ENCODE assay signal across 21 mouse cellular contexts in the genomic region with DNA sequence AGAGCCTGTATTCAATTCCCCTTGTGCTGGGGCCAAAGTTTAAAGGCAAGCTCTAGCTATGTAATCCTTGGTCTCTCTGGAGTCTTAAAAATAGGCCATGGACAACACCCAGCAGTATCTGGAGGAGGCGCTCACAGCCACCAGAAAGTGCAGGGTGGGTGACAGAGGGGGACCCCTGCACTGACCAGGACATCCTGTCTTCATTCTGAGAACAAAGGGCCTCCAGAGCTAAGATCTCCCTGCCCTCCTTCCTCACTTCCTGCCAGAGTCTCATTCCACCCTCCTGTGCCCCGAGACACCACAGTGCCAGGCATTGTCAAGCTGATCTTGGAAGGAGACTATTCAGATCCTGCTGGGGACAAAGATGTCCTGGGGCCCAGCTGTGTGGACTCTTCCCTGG.
DNase-seq lines count a peak whose midpoint lies in the region; ATAC-seq and TF ChIP-seq lines count a peak whose summit lies in the region.
"Had no signal": no experiment of that assay in that cellular context is flagged by ENCODE, and none has a peak within 500 bp of the region (broad histone marks: within the 10 kb centered on the region; RNA-seq: fewer than 3 reads in every experiment).

No protein-coding gene starts in this region.

- ATAC-seq in intestine, embryonic 15.5 days, result no peak
- no peak for ATAC-seq in intestine, embryonic 16.5 days
- peak; percentile 60 for ATAC-seq in lung, postnatal 0 days
- ATAC-seq in midbrain, embryonic 11.5 days (ENCODE audit: low FRiP score), result no peak
- ATAC-seq in midbrain, embryonic 14.5 days (ENCODE audit: low FRiP score, low TSS enrichment), result no peak
- ATAC-seq: CD4-positive, CD25-positive, alpha-beta regulatory T cell, adult 4 months; forebrain, embryonic 16.5 days had no signal

- no peak for TF ChIP-seq CTCF in lung, postnatal 0 days (IDR thresholded peaks at IDR 0.05)

- WGBS in intestine, embryonic 15.5 days, result 46% methylated on average over 2 of the region's 2 CpGs
- WGBS in intestine, embryonic 16.5 days, result 56% methylated on average over 2 of the region's 2 CpGs
- WGBS in lung, postnatal 0 days, result 30% methylated on average over 2 of the region's 2 CpGs
- 43% methylated on average over 2 of the region's 2 CpGs for WGBS in midbrain, embryonic 11.5 days
- WGBS in midbrain, embryonic 14.5 days, result 33% methylated on average over 2 of the region's 2 CpGs

- H3K4me1 ChIP-seq in intestine, embryonic 15.5 days (replicated peaks), result no peaks in the 10 kb centered on the region; the same call in 1 of the 2 replicates
- no peaks in the 10 kb centered on the region for H3K4me1 ChIP-seq in intestine, embryonic 16.5 days (ENCODE audit: control insufficient read depth, insufficient read depth, low read length)
- H3K4me1 ChIP-seq in lung, postnatal 0 days (ENCODE audit: insufficient read depth, low read depth, low read length), result no peaks in the 10 kb centered on the region
- H3K4me1 ChIP-seq in midbrain, embryonic 11.5 days (ENCODE audit: control insufficient read depth, insufficient read depth, low read length), result peaks cover 2% of the 10 kb centered on the region; the same call in 1 of the 2 replicates
- H3K4me1 ChIP-seq in midbrain, embryonic 14.5 days (ENCODE audit: control insufficient read depth, insufficient read depth, low read length), result peaks cover 9% of the 10 kb centered on the region; the same call in 1 of the 2 replicates

- no peak for TF ChIP-seq EP300 in lung, postnatal 0 days (IDR thresholded peaks at IDR 0.05)

- peak overlapping the region; percentile 17; the same call in 1 of the 2 replicates for H3K27ac ChIP-seq in intestine, embryonic 15.5 days
- no peak overlapping the region for H3K27ac ChIP-seq in intestine, embryonic 16.5 days (ENCODE audit: low read length)
- no peak overlapping the region for H3K27ac ChIP-seq in lung, postnatal 0 days (ENCODE audit: low read length)
- no peak overlapping the region for H3K27ac ChIP-seq in midbrain, embryonic 11.5 days (ENCODE audit: low read depth, low read length)
- no peak overlapping the region for H3K27ac ChIP-seq in midbrain, embryonic 14.5 days (replicated peaks; ENCODE audit: low read depth, low read length)
- H3K27ac ChIP-seq: embryonic facial prominence, embryonic 12.5 days; forebrain, embryonic 12.5 days; hindbrain, embryonic 14.5 days had no signal

- H3K9me3 ChIP-seq in intestine, embryonic 15.5 days, result no peaks in the 10 kb centered on the region
- H3K9me3 ChIP-seq in intestine, embryonic 16.5 days (ENCODE audit: control insufficient read depth, low read length), result no peaks in the 10 kb centered on the region
- H3K9me3 ChIP-seq in lung, postnatal 0 days (ENCODE audit: low read length), result no peaks in the 10 kb centered on the region
- no peaks in the 10 kb centered on the region for H3K9me3 ChIP-seq in midbrain, embryonic 11.5 days (ENCODE audit: control insufficient read depth, low read length)
- H3K9me3 ChIP-seq in midbrain, embryonic 14.5 days (ENCODE audit: control insufficient read depth, low read length), result no peaks in the 10 kb centered on the region
- H3K9me3 ChIP-seq: embryonic facial prominence, embryonic 12.5 days; forebrain, embryonic 12.5 days had no signal

- no peaks in the 10 kb centered on the region for H3K27me3 ChIP-seq in intestine, embryonic 15.5 days (replicated peaks)
- H3K27me3 ChIP-seq in intestine, embryonic 16.5 days (replicated peaks; ENCODE audit: control insufficient read depth, insufficient read depth, low read length), result no peaks in the 10 kb centered on the region
- no peaks in the 10 kb centered on the region for H3K27me3 ChIP-seq in lung, postnatal 0 days (replicated peaks; ENCODE audit: insufficient read depth, low read length)
- peaks cover 25% of the 10 kb centered on the region for H3K27me3 ChIP-seq in midbrain, embryonic 11.5 days (ENCODE audit: control insufficient read depth, insufficient read depth, low read length)
- peaks cover 44% of the 10 kb centered on the region for H3K27me3 ChIP-seq in midbrain, embryonic 14.5 days (ENCODE audit: control insufficient read depth, insufficient read depth, low read length)

- H3K36me3 ChIP-seq in intestine, embryonic 15.5 days, result no peaks in the 10 kb centered on the region
- H3K36me3 ChIP-seq in intestine, embryonic 16.5 days (ENCODE audit: control insufficient read depth, insufficient read depth, low read length), result no peaks in the 10 kb centered on the region
- no peaks in the 10 kb centered on the region for H3K36me3 ChIP-seq in lung, postnatal 0 days (ENCODE audit: insufficient read depth, low read length)
- no peaks in the 10 kb centered on the region for H3K36me3 ChIP-seq in midbrain, embryonic 11.5 days (ENCODE audit: control insufficient read depth, insufficient read depth, low read length)
- no peaks in the 10 kb centered on the region for H3K36me3 ChIP-seq in midbrain, embryonic 14.5 days (ENCODE audit: control insufficient read depth, insufficient read depth, low read length)
- H3K36me3 ChIP-seq: embryonic facial prominence, embryonic 12.5 days; forebrain, embryonic 12.5 days; G1E had no signal

- H3K4me2 ChIP-seq in intestine, embryonic 15.5 days (replicated peaks), result no peak overlapping the region
- no peak overlapping the region for H3K4me2 ChIP-seq in intestine, embryonic 16.5 days (ENCODE audit: low read depth, low read length)
- H3K4me2 ChIP-seq in lung, postnatal 0 days (replicated peaks; ENCODE audit: low read depth, low read length), result no peak overlapping the region
- H3K4me2 ChIP-seq in midbrain, embryonic 11.5 days, result no peak overlapping the region
- H3K4me2 ChIP-seq in midbrain, embryonic 14.5 days (ENCODE audit: low read length), result no peak overlapping the region
- H3K4me2 ChIP-seq: embryonic facial prominence, embryonic 12.5 days; forebrain, embryonic 12.5 days; hindbrain, embryonic 14.5 days had no signal

- peak; percentile 7 for DNase-seq in embryo, embryonic 10.5 days (ENCODE audit: low spot score)
- DNase-seq in embryo, embryonic 11 days, result no peak
- DNase-seq in lung, postnatal 0 days (ENCODE audit: low spot score), result no peak
- no peak for DNase-seq in lung, postnatal 4 days
- peak; percentile 77 for DNase-seq in midbrain, embryonic 11.5 days (ENCODE audit: low spot score, missing footprints)
- no peak for DNase-seq in midbrain, embryonic 14.5 days
- DNase-seq: adrenal gland, adult 8-10 months; adrenal gland, postnatal 36 days; B cell, adult 2 months; cerebellum, adult 2 months; cerebellum, postnatal 10 days; heart, postnatal 10 days; heart, postnatal 4 days had no signal

- no peak overlapping the region for H3K4me3 ChIP-seq in intestine, embryonic 15.5 days (replicated peaks)
- H3K4me3 ChIP-seq in intestine, embryonic 16.5 days (ENCODE audit: low read length), result no peak overlapping the region
- H3K4me3 ChIP-seq in lung, postnatal 0 days (ENCODE audit: low read depth, low read length), result no peak overlapping the region
- H3K4me3 ChIP-seq in midbrain, embryonic 11.5 days (ENCODE audit: low read depth, low read length), result no peak overlapping the region
- H3K4me3 ChIP-seq in midbrain, embryonic 14.5 days (replicated peaks; ENCODE audit: low read depth, low read length), result no peak overlapping the region
- H3K4me3 ChIP-seq: embryonic facial prominence, embryonic 12.5 days; forebrain, embryonic 12.5 days had no signal

- H3K9ac ChIP-seq in intestine, embryonic 15.5 days, result no peak overlapping the region
- no peak overlapping the region for H3K9ac ChIP-seq in intestine, embryonic 16.5 days (ENCODE audit: low read depth, low read length)
- H3K9ac ChIP-seq in lung, postnatal 0 days (replicated peaks; ENCODE audit: low read depth), result no peak overlapping the region
- no peak overlapping the region for H3K9ac ChIP-seq in midbrain, embryonic 11.5 days (ENCODE audit: low read length)
- H3K9ac ChIP-seq in midbrain, embryonic 14.5 days (replicated peaks; ENCODE audit: low read length), result no peak overlapping the region
- H3K9ac ChIP-seq: embryonic facial prominence, embryonic 12.5 days; forebrain, embryonic 12.5 days; hindbrain, embryonic 14.5 days had no signal

Comparison
In these comparisons a context has a peak if more than half of its experiments do, and no peak if none do; other contexts are left out.
1. DNase-seq: peak in embryo, embryonic 10.5 days (single experiment) and midbrain, embryonic 11.5 days (single experiment); none in embryo, embryonic 11 days (single experiment), lung, postnatal 0 days (single experiment), lung, postnatal 4 days (0 of 2) and midbrain, embryonic 14.5 days (single experiment).